Mouse (Mus musculus) frontal cortex, postnatal 25 days (tissue): ENCODE data around the gene Lsamp.

ENCODE experiments used
- DNase-seq, 2 experiments: peaks; one replicate each; pipeline ENCODE4 v3.0.0; 2022; ENCODE audit warnings: low spot score in 2 of 2

Gene Lsamp

GRCm38 (mm10) chr16:40271859-40272258 is 287.7 kb downstream of the Lsamp start:
- DNase-seq: no peak

DNA sequence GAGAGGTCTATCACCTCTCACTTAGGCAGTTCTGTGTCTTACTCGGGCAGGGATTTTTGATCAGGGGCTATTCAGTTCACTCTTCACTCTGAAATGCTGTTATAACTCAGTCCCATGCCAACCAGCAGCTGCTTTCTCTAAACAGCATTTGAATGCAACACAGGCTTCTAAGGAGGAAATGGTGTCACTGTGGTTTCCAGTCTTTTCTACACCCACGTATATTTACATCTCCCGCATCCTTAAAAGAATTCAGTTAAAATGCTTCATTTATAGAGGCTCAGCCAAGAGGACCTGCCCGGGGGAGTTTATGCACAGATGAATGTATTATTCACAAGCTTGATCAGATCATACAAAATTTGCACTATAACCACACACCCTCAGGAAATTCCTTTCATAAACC is 306.0 kb downstream of the Lsamp start:
- no peak for DNase-seq

DNA sequence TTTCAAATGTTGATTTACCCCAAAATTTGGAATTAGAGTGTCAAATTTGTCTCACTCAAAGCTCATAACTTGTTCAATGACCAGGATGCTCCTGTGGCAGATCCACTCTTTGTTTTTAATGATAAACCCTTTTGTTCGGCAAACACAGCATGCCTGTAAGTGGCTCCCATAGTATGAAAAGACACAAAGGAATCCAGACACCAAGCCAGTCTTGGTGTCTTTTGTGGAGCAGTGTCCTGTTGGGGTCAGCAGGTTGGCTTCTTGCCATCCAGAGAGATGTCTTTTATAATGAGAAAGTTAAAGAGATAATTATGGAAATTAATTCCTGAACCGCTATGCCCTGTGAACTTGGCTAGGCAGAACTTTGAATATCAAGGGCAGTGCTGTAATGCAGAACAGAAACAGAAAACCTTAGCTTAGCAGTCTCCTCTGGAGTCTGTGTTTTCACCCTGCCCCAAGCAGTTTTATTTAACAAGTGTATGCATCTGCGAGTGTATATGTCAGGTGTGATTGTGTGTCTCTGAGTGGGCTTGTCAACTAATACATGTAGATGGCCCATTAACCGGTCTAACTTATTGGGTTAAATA is 310.2 kb downstream of the Lsamp start:
- no peak for DNase-seq

DNA sequence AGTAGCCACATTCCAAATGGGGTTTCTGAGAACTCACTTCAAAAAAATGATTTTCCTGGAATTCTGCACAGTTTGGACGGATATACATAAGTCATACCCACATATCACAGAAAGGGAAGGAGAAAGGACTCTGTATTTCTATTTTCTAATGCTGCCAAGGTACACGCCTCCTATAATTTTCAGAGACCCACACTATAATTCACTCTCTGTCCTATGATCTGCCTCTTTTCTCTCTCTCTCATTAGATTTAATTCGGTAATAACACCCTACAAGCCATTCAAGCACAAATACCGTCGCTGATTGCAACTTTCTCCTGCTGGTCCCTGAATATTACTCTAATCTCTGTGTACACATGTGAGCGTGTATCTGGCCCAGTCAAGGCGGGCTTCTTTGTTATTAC is 311.1 kb downstream of the Lsamp start:
- no peak for DNase-seq

GRCm38 (mm10) chr16:40307666-40308065 is 323.5 kb downstream of the Lsamp start:
- DNase-seq: no peak

DNA sequence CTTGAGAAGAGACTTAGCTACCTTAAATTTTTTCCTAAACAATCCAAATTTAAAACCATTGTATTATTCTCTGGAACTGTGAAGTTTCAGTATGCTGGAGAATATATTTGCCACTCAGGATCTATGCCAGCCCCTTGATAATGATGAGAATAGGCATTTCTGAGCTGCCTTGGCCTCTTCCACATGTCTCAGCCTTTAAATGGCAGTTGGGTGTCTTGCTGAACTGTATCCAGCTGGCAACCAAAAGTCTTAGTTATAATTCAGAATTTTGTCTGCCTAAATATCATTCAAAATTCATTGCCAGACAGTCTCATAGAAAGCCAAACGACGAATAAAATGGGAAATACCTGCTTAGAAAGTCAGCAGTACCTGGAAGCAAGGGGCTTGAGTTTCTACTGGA is 332.0 kb downstream of the Lsamp start:
- no peak for DNase-seq

- DNase-seq: no peak
These were observed 340.6 kb downstream of the Lsamp start for GRCm38 (mm10) chr16:40324811-40325210.

DNA sequence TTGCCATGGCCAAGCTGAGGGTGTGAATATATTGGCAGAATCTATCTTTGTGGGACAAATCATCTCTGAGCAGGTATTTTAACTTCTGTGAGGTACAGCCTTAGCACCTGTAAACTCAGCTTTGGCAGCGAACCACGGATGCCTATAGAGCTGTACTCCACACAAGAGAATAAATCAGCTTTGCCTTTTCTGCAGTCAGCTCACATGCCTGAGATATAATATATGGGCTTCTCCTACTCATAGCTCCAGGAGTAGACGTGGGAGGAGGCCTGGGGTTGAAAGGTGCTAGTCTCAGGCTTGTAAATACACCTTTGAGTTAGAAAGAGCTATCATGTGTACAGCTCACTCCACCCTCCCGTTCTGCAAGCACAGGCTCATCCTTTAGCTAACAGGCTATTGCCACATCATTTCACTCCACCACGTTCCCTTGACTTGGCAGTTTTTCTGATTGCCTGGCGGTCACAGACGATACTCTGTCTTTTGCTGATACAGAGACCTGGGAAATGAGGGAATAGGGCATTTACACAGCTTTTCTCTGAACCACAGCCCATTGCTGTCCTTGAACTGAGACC is 344.2 kb downstream of the Lsamp start:
- DNase-seq: no peak

DNA sequence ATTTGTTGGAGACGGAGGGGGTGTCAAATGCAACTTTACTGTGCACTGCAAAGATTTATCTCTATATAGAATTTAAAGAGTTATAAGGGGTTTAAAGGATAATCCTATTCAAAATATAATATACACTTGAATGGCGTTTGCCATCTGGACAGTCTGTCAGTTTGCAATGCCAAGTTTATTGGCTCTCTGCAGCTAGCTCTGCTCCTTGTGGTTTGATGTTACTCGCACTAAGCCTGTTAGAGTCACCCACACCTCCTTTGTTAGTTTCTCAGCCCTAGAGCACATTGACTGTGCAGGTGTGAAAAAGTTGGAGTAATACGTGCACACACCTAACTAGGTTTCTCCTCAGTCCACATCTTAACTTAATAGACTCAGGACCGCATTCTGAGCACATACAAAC is 385.5 kb downstream of the Lsamp start:
- no peak for DNase-seq

- DNase-seq: no peak
These were observed 387.1 kb downstream of the Lsamp start for GRCm38 (mm10) chr16:40371291-40371690.

DNA sequence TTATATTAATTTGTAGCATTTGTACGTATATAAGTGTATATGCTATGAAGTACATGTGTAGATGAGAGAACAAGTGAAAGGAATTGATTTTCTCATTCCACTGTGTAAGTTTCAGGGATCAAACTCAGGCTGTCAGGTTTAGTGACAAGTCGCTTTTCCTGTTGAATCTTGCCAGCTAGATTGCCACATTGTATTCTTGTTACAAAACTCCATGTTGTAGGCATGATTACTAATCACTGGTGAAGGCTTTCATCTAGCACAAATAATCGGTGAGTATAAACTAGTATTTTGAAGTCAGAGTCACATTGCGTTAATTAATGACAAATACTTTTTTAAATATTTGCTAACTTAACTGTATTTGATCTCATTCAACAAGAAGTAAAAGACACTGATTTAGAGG is 391.2 kb downstream of the Lsamp start:
- no peak for DNase-seq

- DNase-seq: no peak
These were observed 393.1 kb downstream of the Lsamp start for GRCm38 (mm10) chr16:40377129-40377799.

- DNase-seq: no peak
These were observed 407.9 kb downstream of the Lsamp start for GRCm38 (mm10) chr16:40392106-40392505.

DNA sequence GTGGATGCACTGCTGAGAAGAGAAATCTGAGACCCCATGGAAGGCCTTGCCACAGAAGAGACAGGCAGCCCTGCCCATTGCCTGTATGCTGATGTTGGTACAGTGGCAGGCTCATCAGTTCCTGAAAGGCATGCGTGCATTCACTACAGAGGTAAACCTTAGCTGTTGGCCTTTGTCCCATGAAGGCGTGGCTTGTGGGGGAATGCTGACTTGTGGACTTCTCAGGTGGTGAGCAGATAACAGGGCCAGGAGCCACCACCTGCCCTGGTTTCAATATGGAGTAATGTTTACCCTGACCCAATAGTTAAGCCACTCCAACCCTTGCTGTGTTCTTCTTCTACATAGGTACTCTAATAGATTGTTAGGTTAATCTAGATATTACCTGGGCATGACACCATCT is 415.4 kb downstream of the Lsamp start:
- no peak for DNase-seq

DNA sequence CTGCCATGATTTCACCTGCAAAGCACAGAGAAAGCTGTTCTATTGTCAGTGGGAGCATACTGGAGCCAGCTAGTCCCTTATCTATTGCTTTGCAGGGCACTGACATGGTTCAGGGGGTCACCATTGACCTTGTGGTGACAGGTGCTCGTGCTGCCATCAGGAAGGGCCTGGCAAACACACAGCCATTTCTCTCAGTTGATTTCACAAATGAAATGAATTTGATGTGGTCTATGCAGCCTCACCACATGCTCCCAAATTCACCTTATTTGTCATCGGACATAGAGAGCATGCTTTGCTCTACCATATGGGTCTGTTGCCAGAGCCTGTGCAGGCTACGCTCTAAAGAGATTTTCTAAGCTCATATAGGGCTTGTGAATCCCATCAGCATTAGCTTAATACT is 450.1 kb downstream of the Lsamp start:
- DNase-seq: no peak

- no peak for DNase-seq
These were observed 452.3 kb downstream of the Lsamp start for GRCm38 (mm10) chr16:40436415-40436814.

GRCm38 (mm10) chr16:40437879-40438278 is 453.7 kb downstream of the Lsamp start:
- no peak for DNase-seq

DNA sequence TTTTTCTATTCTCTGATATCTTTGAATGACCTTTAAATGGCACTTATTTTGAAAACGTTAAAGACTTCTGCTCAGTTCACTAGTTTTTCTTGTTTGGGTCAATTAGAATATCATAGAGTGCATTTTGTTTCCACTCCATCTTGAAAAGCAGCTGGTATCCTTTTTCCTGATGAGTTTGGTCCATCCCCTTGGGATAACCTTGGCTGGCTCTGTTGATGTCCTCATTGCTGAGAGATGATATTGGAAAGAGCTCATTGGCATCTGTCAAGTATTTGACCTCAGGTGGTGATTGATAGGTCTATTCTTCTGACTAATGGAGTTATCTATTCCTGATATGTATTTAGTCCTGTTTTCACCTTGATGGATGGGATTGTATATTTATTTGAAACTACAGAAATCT is 454.7 kb downstream of the Lsamp start:
- DNase-seq: no peak

DNA sequence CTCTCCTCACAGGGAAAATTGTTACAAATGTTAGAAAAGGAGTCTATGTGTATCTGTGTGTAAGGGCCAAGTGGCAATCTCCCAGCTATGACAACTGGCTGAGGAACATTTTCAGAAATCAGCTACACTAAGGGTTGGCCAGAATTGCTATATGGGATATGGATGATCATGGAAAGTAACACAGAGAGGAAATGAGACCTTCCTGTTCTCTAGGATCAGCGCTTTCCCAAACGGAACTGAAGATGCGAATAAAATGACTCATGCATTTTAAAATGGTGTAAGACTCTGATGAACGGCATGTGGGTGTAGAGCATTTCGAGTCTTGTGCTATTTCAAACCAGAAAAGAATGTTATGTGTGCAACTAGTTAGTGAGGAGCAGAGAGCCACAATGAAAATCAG is 462.4 kb downstream of the Lsamp start:
- no peak for DNase-seq

- DNase-seq: no peak
These were observed 479.4 kb downstream of the Lsamp start for GRCm38 (mm10) chr16:40463411-40464058.

DNA sequence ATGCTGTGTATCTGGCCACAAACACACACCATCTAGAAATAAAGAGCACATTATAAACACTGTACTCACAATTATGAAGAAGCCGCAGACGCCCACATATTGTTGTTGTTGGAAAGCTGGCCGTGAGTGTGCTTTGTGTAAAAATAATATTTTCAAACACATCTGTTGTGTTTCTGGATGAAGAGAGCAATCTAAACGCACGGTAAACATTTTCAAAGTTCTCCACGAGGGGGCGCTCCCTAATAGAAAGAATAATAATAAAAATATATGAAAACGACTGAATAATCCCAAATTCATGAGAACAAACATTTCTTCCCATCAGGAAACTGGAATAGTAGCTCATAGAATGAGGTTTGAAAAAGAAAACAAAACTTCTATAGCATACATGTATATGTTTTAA is 482.4 kb downstream of the Lsamp start:
- peak; percentile 22 to 23 for DNase-seq

DNA sequence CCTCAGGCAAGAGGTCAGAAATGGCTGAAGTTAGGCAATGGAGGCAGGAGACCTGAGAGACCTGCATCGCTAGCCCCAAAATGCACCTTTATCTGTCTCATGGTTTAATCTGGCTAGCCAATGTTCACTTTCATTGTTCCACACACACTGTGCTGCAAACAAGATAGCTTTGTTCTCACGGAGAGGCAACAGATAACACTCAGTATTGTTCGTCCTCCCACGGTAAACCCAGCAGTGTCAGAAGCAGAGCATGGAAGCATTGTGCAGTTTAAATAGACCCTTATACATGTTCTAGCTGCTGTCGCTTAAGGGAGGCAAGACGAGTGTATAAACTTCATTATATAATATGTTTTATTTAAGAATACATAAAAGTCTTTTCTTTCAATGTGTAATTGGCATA is 486.8 kb downstream of the Lsamp start:
- DNase-seq: no peak

GRCm38 (mm10) chr16:40471967-40472366 is 487.8 kb downstream of the Lsamp start:
- no peak for DNase-seq
